Mouse (Mus musculus) erythroblast, adult 5-6 weeks (primary cell): ENCODE data around the gene Exd2. TPM values are rescaled to one million over a fixed set of nuclear protein-coding genes. Genes with fewer than 3 reads are reported as not detected.
"Not testable (repeated sequence)": the region's sequence is repeated elsewhere in the genome, so short reads cannot be mapped to it uniquely, and the experiment has no call there.

ENCODE experiments used
- ATAC-seq: replicated peaks from 2 replicates; pipeline ENCODE4 v1.8.0; 2016; ENCODE audit warnings: moderate number of reproducible peaks, mild to moderate bottlenecking, moderate TSS enrichment, inconsistent platforms; ENCODE audit not compliant: poor library complexity, low FRiP score, severe bottlenecking
- total RNA-seq, 2 experiments: library from RNA; stranded (forward) in 1 of 2; stranded (reverse) in 1 of 2; fragments of 150-400 nt in 1 of 2; fragments of 200-764, 138-1000 nt in 1 of 2; gene quantifications; 2 replicates each; pipeline versions ENCODE4 v1.2.3 to v1.2.4; 2015 to 2017; ENCODE audit warnings: low replicate concordance in 2 of 2

The Exd2 gene
- 1.7 and 1.9 TPM in 2 replicates for total RNA-seq (2015; ENCODE audit: low replicate concordance)
- 3.1 and 4.2 TPM in 2 replicates for total RNA-seq (2017; ENCODE audit: low replicate concordance)

DNA sequence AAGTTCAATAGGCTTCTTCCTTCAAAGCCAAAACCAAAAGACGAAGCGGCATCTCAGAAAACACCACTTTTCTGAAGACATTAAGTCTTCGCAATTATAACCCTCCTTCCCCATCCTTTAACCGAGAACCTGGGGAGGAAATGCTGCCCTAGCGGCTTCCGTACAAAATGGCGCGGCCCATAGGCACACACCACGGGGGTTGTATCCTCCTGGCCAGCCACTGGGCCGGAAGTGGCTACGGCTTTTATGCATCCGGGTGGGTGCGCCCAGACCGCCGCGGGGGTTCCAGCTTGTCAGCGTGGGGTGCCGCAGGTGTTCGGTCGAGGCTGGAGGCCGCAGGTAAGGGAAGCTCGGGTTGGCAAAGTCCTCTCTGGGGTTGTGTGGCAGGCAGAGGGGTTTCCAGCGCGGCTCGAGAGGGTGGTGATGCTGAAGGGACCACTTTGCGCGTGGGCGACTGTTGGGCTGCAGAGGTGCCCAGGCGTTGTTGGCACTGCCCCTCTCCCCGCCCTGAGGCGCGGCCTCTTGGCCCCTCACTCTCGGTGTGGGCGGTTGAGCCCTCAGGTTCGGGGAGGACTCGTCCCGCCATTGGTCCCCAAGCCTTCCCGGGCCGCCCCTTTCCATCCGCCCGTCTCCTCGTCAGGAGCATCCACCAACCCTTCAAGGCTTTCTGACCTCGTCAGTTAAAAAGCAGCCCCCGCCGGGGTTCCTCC is at the start of gene Exd2:
Exd2 (plus strand) TSS at position 154 of the 710 bp plus-strand sequence.
- ATAC-seq: peak; percentile 96

DNA sequence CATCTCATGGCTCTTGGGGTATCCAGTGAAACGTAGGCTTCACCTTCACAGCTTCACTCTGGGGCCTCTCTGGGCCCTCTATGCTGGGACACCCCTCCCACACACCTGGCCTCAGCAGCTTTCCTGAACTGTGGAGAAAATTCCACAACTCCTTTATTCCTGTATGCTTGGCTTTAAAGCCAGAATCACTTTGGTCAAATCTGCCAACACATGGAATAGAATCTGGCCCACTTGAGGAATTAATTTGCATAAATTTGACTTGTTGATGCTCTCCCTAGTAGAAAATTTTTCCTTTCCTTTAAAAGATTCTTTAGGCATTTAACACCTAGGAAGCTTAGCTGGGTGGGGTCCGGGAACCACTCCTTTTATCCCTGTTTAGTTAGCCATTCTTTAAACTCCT is 47.8 kb upstream of the Exd2 start:
- no peak for ATAC-seq

DNA sequence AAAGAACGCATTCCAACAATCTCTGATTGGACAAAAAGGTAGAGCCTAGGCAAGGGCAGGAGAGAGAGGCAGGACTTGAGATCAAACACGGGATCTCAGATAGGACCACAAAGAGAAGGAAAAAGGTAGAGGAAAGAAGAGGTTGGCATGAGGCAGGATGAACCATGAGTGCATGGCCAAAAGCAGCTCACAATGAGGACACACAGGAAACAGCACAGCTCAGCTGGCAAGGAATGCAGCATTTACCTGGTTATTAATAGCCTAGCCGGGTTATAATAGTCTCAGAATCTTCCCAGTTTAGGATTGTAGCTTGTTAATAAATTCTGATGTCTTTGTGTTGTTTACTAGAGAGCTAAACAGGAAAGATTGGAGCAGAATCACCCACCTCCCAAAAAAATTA is 35.2 kb upstream of the Exd2 start:
- ATAC-seq: no peak

DNA sequence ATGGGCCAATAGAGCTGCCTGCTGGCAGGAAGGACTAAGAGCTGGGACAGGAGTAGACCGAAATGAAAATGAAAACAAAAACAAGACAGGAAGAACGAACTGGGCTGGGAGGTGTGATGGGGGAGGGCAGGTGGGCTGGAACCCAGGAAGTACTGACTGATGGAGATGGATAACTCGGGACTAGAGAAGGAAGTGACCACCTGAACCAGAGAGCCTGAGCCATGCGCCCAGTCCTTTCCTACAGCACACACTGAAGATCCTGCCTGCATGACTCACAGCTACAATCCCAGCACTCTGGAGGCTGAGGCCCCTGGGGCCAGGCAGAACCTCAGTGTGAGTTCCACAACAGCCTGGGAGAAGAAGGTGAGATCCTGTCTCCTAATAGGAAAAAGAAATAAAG is 29.6 kb upstream of the Exd2 start:
- ATAC-seq: no peak

DNA sequence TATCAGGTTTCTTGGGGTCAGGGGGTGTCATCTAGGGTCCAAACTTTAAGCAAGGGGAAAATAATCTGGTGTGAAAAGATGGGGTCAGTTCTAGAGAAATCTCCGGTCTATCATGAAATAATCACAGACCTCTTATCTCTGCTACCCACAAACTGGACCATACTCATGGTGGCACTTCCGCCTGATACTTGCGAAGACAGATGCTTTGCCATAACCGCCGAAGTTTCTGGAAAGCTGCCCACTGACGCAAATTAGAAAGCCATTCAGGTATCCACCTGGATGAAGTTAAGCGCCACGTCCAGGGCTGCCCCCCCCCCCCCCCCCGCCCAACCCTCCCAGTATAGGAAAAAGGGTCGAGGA is 28.3 kb upstream of the Exd2 start:
- ATAC-seq: no peak

DNA sequence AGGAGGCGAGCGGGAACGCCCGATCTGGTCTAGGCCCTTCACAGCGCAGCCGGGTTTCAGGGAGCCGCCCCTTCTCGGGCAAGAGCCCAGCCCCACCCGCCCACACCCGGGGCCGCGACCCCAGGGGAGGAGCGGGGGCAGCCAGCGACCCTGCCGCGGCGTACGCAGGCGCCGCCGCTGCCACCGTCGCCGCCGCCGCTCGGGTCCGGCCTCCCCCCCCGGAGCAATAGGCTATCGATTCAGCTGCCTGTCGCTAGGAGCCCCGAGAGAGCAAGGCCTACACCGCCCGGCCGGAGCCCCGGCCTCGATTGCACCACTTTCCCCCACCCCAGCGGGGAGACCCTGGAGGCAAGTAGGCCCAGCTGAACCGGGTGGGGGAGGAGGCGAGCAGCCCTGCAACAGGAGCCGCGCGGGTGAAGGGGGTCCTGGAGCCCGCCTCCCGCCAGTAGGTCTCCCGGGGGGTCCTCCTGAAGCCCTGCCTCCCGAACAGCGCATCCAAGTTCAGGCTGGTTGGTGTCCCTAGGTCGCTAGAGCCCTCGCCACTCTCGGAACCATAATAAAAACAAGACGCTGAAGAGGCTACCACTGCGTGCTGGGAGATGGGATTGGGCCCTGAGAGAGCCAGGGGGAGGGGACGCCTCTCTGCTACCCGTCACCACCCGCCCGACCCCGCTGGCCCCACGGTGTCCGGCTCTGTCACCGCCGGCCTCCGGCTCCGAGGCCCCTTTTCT is 27.8 kb upstream of the Exd2 start:
- ATAC-seq: peak; percentile 60

DNA sequence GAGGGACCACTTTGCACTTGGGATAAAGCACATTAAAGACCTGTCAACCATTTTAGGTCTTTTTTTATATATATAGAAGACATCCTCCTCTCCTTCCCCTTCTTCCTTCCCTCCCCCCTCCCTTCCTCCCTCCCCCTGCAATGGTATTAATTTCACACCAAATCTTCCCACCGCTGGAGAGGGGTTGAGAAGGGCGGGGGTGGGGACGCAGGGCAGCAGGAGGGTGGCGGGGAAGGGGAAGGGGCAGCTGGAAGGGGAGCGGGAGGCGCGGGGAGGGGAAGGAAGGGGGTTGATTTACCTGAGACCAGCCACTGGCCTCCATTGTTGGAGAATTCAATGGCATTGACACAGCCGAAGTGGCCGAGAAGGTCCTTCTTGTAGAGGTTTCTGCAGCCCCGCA is 27.0 kb upstream of the Exd2 start:
- ATAC-seq: no peak

DNA sequence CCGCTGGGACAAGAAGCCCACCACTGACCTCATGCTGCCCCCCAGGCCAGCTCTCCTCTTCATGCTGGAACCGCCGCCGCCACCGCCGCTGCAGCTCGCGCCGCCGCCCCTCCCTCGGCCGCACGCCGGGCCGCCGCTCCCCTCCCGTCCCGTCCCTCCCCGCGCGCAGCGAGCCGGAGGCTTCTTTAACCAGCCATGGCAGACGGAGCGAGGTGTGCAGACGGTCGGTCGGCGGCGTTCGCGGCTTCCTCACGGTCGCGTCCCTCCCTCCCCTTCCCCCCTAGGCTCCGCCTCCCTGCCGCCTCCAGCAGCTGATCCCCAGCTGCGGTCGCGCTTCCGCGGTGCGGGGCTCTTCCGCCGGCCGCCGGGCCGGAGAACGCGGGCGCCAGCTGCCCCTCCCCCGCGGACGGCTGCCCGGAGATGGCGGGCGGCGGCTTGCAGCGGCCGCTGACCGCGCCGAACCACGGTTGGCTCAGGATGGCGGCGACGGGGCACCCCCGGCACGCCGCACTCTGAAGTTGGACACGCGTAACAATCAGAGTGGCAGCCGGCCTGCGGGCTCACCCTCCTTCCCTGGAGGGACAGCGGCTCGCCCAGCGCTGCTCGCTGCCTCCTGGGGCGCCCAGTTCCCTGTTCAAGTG is 26.4 kb upstream of the Exd2 start, which contains the start of gene Dcaf5:
Dcaf5 (minus strand) TSS at position 266 of the 641 bp plus-strand sequence.
- ATAC-seq: peak; percentile 93

DNA sequence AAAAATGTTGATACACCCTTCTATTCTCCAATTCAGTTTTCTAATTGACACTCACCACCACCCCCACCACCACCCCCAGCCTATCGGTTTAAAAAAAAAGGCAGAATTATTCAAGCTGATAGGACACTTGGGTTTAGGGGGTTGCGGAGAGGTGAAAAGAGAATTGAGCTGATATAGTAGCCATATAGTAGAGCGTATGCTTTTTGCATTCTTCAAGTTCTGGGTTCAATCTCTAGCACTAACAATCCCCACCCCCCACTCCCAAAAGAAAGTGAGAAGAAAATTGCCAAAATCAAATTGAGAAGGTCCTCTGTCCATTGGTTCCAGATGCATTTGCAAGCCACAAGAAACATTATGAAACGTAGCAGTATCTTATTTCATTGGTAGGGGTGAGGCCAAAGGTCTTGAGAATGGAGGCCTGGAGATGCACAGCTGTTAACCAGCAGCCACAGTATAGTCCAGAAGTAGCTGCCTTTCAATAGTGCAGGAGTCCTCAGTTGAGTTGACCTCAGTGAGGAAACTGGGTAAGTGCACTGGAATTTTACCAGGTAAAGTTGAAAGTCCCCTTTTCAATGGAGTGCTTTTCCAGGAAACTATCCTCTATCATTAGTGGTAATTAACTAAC is 25.7 kb upstream of the Exd2 start:
- no peak for ATAC-seq

DNA sequence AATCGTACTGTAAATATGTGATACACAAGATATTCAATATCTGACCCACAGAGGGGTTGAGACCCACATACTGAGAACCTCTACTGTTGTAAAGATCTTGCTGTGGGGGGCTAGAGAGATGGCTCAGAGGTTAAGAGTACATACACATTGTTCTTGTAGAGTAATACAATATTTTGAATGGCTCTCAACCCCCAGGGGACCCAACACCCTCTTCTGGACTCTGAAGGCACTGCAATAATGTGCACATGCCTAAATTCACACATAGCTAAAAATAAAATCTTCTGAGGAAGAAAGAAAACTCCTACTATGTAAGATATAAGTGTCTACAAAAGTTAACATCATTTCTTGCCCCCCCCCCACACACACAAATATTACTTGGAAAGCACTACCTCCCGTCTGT is 21.9 kb upstream of the Exd2 start:
- no peak for ATAC-seq

DNA sequence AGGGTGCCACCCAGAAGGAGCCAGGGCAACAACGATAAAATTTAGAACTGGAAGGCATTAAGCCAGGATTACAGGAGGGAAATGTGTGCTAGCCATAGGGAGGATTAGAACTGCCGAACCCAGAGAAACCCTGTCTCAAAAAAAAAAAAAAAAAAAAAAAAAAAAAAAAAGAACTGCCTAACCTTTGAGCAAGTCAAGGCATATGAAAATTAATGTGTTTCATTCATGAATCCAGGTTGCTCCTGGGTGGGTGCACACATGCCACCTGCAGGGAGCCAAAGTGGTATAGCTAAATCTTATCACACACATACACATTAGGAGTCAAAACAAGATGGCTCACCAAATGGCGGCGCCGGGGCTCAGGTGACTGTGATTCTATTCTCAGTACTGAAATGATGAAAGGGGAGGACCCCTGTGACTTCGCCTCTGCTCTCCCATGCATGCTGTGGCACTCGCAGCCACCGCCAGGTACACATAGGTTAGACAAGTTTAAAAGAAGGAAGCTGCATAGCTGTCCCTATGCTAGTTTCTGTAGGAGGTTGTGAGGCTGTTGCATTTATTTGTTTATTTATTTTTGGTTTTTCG is 18.3 kb upstream of the Exd2 start:
- ATAC-seq: no peak

DNA sequence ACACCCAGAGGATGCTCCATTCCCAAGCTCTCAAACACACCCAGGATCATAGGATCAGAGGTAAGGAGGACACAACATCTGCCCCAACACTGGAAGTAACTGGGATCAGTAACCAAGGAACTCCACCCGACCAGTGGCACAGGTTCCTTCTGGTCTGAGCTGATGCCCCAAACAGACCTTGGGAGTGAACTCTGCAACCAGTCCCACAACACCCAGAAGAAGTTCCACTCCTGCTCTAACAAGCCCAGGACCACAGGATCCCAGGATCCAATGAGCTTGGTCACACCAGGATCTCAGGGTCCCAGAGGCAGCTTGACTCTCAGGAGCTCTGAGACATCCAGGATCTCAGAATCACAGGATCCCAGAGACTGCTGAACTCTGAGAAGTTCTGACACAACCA is 9.4 kb upstream of the Exd2 start:
- ATAC-seq: no peak

DNA sequence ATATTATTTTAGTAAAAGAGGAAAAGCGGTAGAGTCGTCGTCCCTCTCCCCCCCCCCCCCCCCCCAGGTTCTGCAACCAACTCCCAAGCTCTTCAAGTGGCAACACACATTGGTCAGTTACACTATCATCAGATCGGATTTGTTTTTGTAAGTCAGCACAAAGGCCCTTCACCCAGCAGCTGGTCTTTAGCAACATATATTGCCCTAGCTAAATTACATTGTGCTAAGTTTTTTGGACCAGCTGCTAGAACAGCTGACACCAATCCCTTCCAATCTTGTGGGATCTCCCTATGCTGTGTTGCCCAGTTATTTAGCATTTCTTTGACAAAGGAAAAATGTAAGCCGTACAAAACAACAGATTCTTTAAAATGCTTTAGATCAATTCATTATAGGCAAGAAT is 4.9 kb upstream of the Exd2 start:
- ATAC-seq: no peak

DNA sequence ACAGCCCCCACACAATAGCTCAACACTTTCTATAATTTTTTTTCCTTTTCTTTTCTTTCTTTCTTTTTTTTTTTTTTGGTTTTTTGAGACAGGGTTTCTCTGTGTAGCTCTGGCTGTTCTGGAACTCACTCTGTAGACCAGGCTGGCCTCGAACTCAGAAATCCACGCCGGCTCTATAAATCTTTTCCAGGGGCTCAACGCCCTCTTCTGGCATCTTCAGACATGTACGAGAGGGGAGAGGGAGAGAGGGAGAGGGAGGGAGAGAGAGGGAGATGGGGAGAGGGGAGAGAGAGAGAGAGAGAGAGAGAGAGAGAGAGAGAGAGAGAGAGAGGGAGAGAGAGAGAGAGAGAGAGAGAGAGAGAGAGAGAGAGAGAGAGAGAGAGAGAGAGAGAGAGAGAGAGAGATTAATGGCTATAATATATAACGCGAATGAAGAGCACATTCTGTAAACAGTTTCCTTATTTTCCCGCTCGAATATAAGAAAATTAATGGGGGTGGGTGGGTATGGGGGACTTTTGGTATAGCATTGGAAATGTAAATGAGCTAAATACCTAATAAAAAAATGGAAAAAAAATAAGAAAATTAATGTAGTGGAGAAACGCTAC is 501 bp upstream of the Exd2 start:
- not testable (repeated sequence) for ATAC-seq

DNA sequence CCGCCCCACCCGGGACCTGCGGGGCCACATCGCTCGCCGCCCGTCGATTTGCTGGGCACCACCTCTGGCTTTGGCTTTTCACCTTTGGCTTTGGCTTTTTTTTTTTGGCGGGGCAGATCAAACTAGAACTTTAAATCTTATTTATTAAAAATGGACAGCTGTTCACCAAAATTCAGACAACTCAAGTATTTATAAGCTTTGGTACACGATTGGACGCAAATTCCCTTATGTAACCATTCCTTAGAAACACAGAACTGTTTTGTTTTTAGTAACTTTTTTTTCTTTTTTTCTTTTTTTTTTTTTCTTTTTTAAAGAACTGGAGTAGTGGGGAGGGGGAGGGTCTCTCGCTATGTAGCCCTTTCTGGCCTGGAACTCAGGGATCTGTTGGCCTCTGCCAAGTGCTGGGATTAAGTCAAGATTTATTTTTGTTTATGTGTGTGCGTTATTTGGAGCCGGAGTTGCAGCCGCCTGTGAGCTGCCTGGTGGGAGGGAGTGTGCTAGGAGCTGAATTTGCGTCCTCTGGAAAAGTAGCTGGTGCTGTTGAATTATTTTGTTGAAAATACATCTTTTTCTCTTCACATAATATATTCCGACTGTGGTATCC is 873 bp downstream of the Exd2 start:
- no peak for ATAC-seq

DNA sequence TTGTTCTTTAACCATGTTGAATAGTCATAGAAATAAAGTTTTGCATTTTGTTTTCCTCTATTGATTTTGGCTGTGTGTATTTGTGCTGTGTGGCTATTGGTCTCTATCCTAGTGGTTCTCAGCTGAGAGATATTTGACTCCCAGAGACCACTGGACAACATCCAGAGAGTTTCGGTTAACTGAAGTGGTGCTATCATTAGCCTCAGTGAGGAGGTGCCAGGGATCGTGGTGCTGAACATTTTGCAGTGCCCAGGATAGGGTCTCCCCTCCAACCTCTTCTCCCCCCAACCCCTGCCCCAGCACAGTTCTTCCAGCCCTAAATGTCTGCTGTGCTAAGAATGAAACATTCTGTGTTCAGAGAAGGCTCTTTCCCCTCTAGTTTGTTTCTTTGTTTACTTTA is 7.3 kb downstream of the Exd2 start:
- ATAC-seq: no peak

DNA sequence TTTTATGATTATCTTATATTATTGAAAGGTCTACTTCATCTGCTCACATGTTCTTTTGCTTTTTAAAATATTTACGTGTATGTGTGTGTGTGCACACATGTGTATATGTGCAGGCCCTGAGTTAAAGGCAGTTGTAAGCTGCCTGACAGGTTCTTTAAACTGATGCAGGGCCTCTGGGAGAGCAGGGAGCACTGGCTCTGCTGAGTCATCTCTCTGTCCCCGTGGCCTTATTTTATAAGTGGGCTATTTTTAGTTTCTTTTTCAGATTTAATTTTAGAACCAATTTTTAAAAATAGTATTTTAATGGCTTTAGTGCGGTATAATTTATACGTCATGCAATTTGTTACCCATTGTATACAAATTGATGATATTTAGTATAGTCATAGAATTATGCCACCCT is 9.0 kb downstream of the Exd2 start:
- no peak for ATAC-seq

DNA sequence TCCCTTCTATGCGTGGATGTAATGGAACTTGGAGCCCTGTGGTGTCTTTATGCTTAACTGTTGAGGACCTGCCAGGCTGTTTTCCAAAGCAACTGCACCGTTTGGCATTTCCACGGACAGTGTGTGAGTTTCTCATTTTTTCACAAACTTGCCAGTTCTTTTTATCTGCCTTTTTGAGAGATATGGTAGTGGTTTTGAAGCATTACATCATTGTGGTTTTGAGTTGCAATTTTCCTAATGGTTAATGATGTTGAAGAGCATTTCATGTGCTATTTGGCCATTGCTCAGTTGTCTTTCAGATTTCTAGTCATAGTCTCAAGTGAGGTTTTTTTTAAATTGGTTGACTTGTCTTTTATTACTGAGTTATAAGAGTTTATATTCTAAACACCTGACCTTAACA is 10.8 kb downstream of the Exd2 start:
- no peak for ATAC-seq

DNA sequence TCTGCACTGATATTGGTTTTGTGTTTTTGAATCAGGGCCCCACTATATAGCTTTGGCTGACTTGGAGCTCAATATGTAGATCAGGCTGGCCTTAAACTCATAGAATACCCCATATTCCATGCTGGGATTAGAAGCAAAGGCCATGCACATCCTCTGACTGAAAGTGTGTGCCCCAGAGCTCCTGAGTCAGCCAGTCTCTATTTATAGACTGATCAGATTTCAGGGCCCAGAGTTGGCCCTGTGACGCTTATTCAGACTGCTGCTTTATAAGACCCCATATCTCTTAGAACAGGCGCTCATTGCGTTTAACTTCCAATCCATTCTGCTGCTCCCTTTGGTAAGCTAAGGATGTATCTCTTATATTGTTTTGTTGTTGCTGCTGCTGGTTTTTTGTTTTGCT is 17.1 kb downstream of the Exd2 start:
- ATAC-seq: no peak
